Mouse (Mus musculus): ENCODE data around the gene Slc41a3.
A peak's percentile ranks its signal among the peaks of the same experiment; 100 is the strongest.
"Not testable (repeated sequence)": the region's sequence is repeated elsewhere in the genome, so short reads cannot be mapped to it uniquely, and the experiment has no call there.

Gene Slc41a3

DNA sequence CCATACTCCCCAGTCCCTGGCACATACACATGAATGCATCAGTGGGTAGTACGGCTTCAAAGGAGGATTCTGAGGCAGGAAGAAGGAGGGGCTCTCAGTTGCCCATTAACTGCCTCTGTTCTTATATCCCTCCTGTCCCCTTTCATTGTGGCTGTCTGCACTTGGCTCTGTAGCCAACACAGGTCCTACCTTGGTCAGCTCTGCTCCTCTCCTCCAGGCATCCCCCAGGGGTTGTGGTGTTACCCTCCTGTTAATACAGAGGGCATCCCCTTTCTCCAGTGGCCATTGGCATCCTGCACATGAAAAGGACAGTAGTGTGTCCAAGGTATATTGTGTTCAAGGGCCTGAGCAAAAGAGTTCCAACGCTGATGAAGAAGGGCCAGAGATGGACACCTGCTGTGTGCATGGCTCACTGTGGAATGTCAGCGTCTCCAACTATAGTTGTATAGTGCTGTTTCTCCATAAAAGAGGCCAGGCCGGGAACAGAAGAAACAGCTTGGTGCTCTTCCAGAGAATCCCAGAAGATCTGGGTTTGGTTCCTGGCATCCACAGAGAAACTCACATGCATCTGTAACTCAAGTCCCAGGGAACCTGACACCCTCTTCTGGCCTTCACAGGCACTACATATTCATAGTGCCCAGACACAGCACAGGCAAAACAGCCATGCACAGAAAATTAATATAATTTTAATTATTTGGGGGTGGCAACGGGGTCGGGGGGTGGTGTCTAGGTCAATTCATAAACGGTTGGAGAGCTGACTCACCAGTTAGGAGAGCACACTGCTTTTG, 20.9 kb downstream of the Slc41a3 start:
- DNase-seq, result no peak

DNA sequence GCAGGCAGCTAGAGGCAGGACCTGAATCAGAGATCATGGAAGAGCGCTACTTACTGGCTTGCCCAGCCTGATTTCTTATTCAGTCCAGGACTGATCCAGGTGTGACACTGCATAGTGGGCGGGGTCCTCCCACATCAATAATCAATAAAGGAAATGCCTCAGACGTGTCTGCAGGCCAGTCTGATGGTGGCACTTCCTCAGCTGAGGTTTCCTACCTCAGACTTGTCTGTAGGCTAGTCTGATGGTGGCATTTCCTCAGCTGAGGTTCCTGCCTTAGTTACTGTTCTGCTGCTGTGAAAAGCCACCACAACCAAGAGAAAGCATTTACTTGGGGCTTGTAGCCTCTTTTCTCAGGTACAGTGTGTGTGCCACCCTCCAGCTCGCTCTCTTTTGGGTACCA, 23.0 kb downstream of the Slc41a3 start:
- no peak for DNase-seq

DNA sequence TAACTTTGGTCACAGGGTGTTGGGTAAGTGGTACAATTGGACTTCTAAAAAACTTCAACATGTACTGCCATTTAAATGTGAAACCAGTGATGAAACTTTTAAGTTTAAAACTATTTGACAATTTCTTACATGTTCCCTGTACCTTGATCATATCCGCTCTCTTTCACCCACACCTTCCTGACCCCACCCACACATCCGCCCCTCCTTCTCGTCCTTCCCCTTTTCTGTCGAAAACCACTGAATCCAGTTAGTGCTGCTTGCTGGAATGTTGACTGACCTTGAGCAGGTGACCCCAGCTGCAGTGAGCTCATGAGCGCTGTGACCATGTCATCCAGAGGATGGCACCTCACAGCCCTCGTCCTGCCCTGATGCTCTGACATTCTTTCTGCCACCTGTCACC, 25.0 kb downstream of the Slc41a3 start:
- no peak for DNase-seq

DNA sequence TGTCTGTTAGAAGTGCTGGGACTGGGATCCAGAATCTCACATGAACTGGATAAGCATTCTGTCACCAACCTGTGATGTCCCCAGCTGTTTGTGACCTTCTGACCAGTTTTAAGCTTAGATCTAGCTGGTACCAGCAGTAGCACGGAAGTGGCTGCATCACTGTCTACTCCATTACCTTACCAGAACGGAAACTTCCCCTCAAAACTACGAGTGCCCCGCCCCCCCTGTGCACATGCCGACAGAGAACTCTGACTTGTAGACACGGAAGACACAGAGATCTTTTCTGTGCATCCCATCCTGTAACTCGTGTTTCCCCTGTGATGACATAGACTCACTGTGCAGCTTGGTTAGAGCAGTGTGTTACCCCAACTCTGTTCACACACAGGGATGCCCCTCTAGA, 25.9 kb downstream of the Slc41a3 start:
- DNase-seq, result no peak

DNA sequence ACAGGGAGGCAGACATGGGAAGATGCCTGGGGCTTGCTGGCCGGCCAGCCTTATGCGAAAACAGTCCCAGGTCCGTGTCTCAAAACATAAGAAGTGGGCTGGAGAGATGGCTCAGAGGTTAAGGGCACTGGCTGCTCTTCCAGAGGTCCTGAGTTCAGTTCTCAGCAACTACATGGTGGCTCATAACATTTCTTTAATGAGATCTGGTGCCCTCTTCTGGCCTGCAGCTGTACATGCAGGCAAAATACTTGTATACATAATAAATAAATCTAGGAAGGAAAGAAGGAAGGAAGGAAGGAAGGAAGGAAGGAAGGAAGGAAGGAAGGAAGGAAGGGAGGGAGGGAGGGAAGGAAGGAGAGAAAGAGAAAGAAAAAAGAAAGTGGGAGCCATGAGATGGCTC, 28.0 kb downstream of the Slc41a3 start:
- not testable (repeated sequence) for DNase-seq

DNA sequence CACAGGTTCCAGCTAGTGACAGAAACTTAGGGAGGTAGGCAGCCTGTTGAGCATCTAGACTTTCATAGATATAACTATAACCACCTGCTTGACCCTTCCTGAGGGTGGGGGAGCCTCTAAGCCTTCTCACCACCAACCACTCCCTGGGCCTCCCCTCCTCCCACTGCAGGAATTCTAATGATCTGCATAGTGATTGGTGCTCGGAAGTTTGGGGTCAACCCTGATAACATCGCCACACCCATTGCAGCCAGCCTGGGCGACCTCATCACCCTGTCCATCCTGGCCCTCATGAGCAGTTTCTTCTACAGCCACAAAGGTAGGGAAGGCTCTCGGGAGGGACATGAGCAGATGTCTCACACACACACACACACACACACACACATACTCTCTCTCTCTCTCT, 30.6 kb downstream of the Slc41a3 start:
- no peak for DNase-seq

DNA sequence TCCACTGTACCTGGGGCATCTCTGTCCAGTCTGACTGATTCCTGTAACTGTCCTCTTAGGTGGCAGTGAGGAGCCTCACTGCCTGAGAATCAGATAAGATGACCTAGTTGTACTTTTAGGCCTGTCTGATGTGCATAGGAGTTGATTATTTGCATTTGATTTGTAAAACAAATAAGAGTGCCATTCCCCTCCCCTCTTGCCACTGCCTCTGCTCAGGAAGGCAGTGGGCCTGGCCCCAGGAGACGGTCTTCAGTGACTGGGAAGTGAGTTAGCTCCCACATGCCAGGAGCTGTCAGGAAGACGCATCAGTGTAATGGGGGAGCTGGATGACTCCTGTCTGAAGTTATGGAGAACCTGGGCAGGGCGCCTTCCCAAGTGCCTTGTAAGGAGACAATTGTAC, 31.1 kb downstream of the Slc41a3 start:
- no peak for DNase-seq

DNA sequence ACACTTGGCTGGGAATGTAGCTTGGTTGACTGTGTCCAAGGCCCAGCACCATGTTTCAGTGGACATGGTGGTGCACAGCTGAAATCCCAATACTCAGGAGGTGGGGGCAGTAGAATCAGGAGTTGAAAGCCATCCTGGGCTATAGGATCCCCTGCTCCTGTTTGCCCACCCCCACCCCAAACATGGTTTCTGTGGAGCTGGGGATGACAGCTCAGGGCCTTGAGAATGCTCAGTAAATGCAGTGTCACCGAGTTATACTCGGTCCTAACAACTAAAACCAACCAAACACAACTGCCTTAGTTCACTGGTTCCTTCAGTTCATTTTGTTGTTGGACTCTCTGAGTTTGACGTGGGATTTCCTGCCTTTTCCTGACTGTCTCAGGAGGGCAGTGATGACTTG, 38.5 kb downstream of the Slc41a3 start:
- DNase-seq, result no peak

DNA sequence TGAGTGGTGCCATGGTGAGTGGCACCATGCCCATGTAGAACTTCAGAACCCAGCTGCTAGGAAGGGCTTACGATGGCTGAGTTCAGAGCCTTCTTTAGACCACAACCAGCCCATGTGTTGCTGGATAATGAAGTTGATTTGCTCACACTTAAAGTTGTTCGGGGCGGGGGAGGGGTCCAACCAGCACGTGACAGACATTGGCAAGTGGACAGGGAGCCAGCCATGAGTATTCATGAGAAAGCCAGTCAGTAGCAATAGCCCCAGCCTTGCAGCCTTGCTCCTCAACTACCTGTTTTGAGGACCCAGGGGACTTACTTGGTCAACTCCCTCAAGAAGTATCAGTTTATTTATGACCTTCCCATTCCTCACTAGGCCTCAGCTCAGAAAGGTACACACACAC, 40.4 kb downstream of the Slc41a3 start:
- DNase-seq, result no peak

DNA sequence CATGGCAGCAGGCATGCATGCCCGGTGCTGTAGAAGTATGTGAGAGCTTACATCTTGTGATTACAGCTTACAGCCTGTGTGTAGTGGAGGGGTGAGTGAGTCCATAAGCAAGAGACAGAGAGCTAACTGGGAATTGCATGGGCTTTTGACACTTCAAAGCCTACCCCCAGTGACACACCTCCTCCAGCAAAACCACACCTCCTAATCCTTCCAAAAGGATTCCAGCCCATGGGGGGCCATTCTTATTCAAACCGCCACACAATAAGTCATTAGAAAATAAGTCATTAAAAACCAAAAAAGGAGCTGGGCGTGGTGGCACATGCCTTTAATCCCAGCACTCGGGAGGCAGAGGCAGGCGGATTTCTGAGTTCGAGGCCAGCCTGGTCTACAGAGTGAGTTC, 43.9 kb downstream of the Slc41a3 start:
- DNase-seq, result no peak

DNA sequence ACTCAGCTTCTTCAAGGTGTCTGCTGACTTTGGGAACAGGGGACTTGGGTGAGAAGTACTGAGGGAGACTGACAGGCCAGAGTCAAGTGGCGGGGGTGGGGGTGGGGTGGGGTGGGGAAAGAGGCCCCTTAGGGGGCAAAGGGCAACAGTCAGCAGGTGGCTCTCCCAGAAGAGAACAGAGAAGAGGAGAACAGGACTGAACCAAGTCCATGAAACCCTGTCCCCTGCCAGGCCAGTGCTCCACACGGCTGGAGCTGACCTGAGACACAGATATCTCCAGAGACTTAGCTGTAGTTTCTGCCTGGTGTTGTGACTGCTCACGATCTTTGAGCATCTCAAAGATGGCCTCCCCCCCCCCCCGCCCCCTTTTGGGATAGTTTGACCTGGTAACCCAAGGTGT, 44.8 kb downstream of the Slc41a3 start:
- DNase-seq, result no peak

DNA sequence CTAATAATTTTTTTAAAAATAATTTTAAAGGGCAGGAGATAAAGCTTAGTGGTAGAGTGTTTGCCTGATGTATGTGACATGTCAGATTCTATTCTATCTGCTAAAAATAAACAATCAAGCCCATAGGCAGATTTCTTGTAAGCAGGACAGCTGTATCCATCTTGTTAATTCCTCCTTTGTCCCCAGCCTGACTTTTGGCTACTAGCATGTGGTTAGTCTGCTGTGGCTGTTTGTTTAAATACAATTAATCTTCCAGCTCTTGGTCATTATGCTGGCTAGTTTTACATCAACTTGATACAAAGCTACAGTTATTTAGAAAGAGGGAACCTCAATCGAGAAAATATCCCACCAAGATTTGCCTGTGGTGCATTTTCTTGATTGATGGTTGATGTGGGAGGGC, 46.1 kb downstream of the Slc41a3 start:
- DNase-seq, result no peak

DNA sequence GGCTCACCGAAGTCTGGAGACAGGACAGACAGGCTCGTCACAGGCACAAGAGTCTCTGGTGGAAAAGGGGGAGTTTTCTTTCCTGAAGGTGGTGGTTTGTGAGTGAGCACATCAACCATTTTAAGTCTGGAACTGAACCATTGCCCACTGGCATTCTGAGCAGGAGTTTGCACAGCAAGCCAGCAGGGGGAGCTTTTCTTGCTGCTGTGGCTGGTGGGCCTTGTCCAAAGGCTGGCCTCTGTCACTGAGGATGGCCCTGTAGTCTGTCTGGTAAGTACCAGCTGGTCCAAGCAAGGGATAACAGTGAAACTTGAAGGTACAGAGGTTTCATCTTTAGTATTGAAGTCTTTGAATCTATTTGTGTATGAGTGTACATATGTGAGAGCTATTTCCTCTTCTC, 49.2 kb downstream of the Slc41a3 start:
- peak; percentile 69 for DNase-seq

DNA sequence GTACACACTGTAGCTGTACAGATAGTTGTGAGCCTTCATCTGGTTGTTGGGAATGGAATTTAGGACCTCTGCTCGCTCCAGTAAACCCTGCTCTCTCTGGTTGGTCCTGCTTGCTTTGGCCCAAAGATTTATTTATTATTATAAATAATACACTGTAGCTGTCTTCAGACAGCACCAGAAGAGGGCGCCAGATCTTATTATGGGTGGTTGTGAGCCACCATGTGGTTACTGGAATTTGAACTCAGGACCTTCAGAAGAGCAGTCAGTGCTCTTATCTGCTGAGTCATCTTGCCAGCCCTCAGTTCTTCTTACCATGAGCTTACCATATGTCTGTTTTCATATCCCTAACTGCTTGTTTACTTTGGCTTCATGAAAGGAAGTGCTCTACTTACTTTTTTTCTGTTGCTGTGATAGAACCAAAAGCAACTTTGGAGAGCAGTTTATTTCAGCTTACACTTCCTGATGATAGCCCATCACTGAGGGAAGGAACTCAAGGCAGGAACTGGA, 51.9 kb downstream of the Slc41a3 start:
- DNase-seq, result not testable (repeated sequence)

DNA sequence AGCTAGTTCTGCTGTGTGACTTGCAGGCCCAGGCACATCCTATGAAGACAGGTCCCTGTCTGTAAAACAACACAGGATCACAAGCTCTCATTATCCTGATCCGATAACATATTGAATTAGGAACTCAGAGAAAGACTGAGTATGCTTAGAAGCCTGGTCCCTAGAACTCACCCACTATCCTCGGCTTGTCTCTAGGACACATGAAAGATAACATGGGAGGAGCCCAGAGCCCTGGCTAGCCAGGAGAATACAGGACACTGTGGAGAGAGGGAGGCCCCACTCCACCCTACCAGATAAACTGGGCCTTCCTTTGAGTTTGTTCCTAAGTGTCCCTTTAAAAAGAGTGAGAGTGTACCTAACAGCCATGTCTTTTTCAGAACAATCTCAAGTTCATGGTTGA, 55.4 kb downstream of the Slc41a3 start:
- no peak for DNase-seq

DNA sequence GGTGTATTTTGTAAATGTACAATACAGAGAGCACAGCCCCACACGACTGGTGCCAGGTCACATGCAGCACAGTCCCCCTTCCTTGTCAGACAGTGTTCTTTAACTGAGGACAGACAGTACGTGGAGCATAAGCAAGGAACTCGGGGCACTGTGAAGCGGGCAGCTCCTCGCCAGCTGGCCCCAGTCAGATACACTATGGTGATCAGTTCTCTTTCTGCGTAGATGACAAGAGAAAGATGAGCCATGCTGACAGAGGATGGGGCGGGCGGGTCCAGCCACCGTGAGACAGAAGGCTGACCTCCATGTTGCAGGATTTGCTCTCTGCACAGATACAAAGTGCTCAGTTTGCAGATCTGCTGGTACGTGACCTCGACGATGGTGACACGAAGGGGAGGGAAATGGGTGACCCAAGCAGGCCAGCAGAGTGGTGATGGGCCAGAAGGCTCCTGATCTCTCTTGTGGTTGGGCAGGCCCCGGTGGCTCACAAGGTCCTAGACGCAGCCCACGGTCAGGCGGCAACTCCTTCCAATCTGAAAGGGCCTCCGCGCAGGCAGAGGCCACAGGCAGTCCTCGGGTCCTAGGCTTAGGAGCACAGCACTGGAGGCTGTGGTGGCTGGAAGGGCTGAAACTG, 56.0 kb downstream of the Slc41a3 start:
- DNase-seq, result no peak

DNA sequence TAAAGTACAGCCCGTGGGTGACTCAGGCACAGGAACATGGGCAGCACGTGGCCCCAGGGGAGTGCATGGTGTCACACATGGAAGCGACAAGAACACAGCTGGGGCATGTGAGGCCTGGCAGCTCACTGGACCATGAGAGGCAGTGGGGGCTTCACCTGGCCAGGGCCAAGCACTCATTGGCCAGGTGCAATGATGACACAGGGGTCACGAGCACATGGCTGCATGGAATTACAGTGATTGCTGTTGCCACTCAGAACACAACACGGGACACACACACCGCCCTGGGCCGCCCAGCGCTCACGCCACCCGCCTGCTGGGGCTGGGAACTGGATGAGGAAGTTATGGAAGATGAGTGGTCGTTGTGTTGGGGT, 56.5 kb downstream of the Slc41a3 start:
- DNase-seq, result no peak

DNA sequence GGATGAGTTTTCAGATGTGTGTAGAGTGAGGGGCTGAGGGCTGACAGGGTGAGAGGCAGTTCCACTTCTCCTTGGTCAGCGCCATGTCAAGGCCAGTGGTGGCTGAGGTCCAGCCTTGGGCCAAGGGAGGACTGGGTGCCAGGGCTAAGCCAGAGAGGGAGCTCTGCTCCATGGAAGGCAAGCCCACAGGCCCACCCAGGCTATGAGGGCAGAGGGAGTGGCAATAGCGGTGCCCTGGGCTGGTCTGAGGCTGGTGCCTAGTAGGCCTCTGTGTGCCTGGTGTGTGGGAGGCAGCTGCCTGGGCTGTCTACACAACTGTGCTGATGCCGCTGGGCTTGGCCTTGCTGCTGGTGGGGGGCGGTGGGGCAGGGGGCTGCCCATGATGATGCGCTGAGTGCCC, 57.6 kb downstream of the Slc41a3 start:
- DNase-seq, result no peak

DNA sequence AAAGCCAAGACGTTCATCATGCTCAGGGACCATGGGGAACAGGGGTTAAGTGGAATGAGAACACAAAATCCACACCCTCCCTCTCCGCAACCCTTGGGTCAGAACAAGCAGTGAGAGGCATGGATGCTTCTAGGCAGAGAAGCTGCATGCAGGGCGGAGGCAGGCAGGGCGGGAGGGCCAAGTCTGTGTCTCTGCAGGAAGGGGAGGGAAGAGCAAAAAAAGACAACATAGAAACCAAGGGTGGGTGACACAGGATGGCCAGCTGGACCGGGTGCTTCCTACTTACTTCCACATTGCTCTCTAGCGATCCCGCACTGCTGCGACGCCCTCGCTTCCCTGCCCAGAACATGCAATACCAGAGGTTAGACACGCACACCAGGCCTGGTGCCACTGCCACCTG, 59.2 kb downstream of the Slc41a3 start:
- no peak for DNase-seq

DNA sequence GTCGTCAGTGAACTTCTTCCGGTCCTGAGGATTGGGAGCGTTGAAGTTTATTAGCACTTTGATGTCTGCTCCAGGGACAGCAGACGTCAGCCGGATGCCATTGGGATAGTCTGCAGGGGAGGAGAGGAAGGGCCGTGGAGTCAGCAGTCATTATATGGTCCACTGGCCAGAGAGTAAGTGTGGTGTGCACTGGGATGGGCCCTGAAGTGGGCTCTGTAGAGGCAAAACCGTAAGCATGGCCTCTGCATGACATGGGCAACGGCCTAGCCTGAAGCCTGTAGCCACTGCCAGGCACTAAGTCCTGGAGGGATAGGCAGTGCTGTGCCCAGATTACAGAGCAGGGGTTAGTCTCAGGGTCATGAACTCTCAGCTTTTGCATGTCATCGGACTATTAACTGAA, 64.2 kb downstream of the Slc41a3 start:
- no peak for DNase-seq

DNA sequence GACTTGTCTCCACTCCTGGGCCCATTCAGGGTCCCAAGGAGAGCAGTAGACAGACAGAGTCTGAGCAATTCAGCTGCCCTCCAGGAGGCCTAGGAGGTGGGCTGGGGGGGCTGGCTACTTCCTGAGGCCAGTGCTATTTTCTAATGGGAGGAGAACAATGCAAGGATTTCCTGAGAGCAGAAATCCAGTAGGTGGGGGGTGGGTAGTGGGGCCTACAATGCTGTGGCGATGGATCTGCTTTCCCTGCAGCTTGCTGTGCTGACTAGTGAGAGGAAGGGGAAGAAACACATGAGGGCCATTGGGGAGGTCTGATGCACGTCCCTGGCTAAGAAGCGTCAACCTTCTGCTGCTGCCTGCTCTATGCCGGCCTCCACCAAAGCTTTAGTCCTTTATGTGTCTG, 74.2 kb downstream of the Slc41a3 start:
- no peak for DNase-seq

DNA sequence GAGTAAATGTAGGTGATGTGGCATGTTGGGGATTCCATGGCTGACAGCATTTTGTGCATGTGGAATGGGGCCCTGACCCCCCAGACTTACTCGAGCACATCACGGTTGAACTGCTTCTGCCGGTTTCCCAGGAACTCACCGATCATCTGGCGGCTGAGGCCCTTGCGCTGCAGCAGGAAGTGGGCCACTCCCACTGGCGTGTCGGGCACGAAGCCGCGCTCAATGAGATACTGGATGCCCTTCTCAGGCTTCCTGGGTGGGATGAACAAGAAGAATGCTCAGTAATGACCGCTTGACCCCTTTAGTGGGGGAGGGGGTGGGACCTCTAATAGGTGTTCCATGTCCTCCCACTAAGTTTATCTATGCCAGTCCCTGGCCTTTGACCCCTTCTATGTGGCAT, 75.9 kb downstream of the Slc41a3 start:
- no peak for DNase-seq

DNA sequence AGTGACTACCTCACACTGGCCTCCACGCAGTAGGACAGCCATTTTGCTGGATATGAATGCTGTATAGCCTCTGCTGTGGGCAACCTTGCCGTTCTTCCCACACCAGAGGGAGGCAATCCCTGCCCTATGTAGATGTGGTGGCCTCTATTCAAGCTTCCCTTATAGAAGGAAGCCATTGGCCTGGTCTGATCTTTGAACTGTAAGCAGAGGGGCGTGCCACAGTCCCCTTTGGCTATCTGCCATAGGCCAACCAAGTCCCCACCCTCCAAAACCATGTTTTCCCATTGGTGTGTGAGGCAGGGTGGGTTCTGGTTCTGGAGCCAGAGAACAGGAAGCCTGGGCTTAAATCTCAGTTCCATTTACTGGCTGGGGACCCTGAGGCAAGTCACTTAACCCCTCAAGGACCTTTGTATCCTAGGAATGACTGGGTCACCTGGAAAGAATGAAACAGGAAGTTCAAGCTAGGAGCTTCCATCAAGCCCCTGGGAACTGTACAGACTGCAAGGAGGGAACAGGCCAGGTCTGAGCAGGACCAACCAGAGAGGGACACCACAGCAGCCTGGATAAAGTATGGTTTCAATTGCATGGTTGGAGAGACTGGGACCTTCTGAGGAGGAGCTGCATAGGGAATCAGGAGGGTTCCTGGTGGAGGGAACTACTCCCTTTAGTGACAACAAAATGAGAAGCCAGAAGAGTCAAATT, 79.5 kb downstream of the Slc41a3 start:
- DNase-seq, result no peak

DNA sequence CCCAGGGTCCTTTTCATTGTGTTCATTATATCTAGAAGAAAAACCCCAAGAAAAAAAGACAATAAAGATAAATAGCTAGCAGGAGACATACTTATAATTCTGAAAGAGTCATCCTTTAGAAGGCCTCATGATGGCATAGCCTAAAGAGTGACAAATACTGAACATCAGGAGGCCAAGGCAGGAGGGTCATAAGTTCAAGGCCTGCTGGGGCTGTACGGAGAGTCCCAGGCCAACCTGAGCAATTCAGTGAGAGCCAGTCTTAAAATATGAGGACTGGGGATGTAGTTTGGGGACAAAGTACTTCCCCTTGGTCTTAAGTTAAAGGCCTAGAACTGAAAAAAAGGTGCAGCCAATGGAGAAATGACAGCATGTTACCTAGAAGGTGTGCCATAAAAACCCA, 82.3 kb downstream of the Slc41a3 start:
- DNase-seq, result no peak

All from kidney, adult 18-20 months (tissue).